Comparison of ENCODE assay signal across 8 mouse cellular contexts in the genomic region with DNA sequence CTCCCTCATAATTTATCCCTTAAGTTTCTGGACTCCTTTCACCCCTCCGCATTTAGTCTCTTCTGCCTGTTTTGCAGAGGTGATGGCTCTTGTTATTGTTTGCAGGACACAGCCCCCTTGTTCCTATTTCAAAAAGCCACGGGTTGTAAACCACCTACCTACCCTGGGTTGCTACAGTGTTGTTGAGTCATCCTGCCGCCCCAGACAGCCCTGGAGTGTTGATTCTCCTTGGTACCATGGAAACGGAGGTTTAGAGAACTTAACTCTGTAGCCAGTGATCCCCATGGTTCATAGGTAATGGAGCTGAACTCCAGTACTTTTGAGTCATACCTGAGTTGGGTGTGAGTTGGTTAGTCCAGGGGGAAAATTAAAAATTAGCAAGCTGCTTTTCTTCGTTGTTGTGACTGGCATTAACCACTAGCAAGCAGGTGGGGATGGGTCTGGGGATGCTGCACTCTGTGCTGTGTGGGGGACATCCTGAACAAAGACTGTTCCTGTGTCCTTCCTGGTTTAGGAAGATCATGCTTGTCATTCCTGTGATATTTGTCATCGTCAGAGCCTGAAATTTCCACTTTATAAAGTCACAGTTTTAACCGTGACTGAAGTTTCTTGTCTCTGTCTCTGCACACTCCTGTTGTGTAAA. TPM values are rescaled to one million over a fixed set of nuclear protein-coding genes. Genes with fewer than 3 reads are reported as not detected.
DNase-seq lines count a peak whose midpoint lies in the region; ATAC-seq and TF ChIP-seq lines count a peak whose summit lies in the region.

No protein-coding gene starts in this region.

- 27% methylated on average over 7 of the region's 7 CpGs for WGBS in lung, embryonic 14.5 days
- WGBS in hindbrain, embryonic 14.5 days = 18% methylated on average over 7 of the region's 7 CpGs
- WGBS in liver, embryonic 16.5 days (ENCODE audit: insufficient replicate concordance) = 29% methylated on average over 7 of the region's 7 CpGs

- ATAC-seq in lung, embryonic 14.5 days (ENCODE audit: insufficient read depth) = no peak
- ATAC-seq in activated CD4-positive, CD25-positive, alpha-beta regulatory T cell, adult 4 months = peak; percentile 16
- no peak for ATAC-seq in hindbrain, embryonic 14.5 days (ENCODE audit: low FRiP score)
- no peak for ATAC-seq in liver, embryonic 16.5 days (ENCODE audit: low read depth)
- ATAC-seq in erythroid progenitor cell, adult 5-6 weeks (replicated peaks; ENCODE audit: low FRiP score, poor library complexity, severe bottlenecking) = no peak

- TF ChIP-seq CTCF in lung, embryonic 14.5 days (IDR thresholded peaks at IDR 0.05; ENCODE audit: low read depth) = no peak

- no peaks in the 10 kb centered on the region for H3K27me3 ChIP-seq in lung, embryonic 14.5 days (ENCODE audit: insufficient read depth, low read length)
- no peaks in the 10 kb centered on the region for H3K27me3 ChIP-seq in hindbrain, embryonic 14.5 days (ENCODE audit: control insufficient read depth, insufficient read depth, low read length)
- no peaks in the 10 kb centered on the region; the same call in 1 of the 2 replicates for H3K27me3 ChIP-seq in liver, embryonic 16.5 days (ENCODE audit: control insufficient read depth, insufficient read depth, low read depth, low read length)
- H3K27me3 ChIP-seq in splenic B cell, adult 2 months (ENCODE audit: control insufficient read depth, insufficient read depth, low read length, poor library complexity, severe bottlenecking) = no peaks in the 10 kb centered on the region

- peak overlapping the region; percentile 25; the same call in 1 of the 2 replicates for H3K9ac ChIP-seq in lung, embryonic 14.5 days
- peak overlapping the region; percentile 100 for H3K9ac ChIP-seq in hindbrain, embryonic 14.5 days
- no peak overlapping the region for H3K9ac ChIP-seq in liver, embryonic 16.5 days (ENCODE audit: low read depth, low read length)

- DNase-seq in lung, embryonic 14.5 days = no peak
- DNase-seq in lung, postnatal 14 days = no peak
- DNase-seq in hindbrain, embryonic 14.5 days (ENCODE audit: low spot score) = no peak
- DNase-seq in splenic B cell, adult 2 months (ENCODE audit: low read depth, low spot score) = peak; percentile 62
- no peak for DNase-seq in urinary bladder, postnatal 36 days (ENCODE audit: low spot score in 2 of 2)

- no peaks in the 10 kb centered on the region for H3K9me3 ChIP-seq in lung, embryonic 14.5 days (ENCODE audit: low read depth, low read length)
- no peaks in the 10 kb centered on the region for H3K9me3 ChIP-seq in hindbrain, embryonic 14.5 days (ENCODE audit: control insufficient read depth, low read length)
- no peaks in the 10 kb centered on the region for H3K9me3 ChIP-seq in liver, embryonic 16.5 days (replicated peaks; ENCODE audit: control insufficient read depth, low read length)

- H3K4me2 ChIP-seq in lung, embryonic 14.5 days = peak overlapping the region; percentile 67
- peak overlapping the region; percentile 66 for H3K4me2 ChIP-seq in hindbrain, embryonic 14.5 days (replicated peaks)
- peak overlapping the region; percentile 84 for H3K4me2 ChIP-seq in liver, embryonic 16.5 days (ENCODE audit: low read depth, low read length)

- H3K36me3 ChIP-seq in lung, embryonic 14.5 days (ENCODE audit: insufficient read depth) = no peaks in the 10 kb centered on the region
- H3K36me3 ChIP-seq in hindbrain, embryonic 14.5 days (replicated peaks; ENCODE audit: control insufficient read depth, insufficient read depth) = no peaks in the 10 kb centered on the region
- H3K36me3 ChIP-seq in liver, embryonic 16.5 days (ENCODE audit: control insufficient read depth, insufficient read depth) = no peaks in the 10 kb centered on the region
- H3K36me3 ChIP-seq in splenic B cell, adult 2 months (ENCODE audit: control insufficient read depth, insufficient read depth, low read length, poor library complexity, severe bottlenecking) = no peaks in the 10 kb centered on the region

- H3K27ac ChIP-seq in lung, embryonic 14.5 days (ENCODE audit: low read depth) = no peak overlapping the region
- H3K27ac ChIP-seq in hindbrain, embryonic 14.5 days = no peak overlapping the region
- H3K27ac ChIP-seq in liver, embryonic 16.5 days (ENCODE audit: low read length) = no peak overlapping the region

- peak overlapping the region; percentile 92 for H3K4me3 ChIP-seq in lung, embryonic 14.5 days (ENCODE audit: low read depth, low read length)
- H3K4me3 ChIP-seq in hindbrain, embryonic 14.5 days (replicated peaks; ENCODE audit: low read length) = peak overlapping the region; percentile 91
- H3K4me3 ChIP-seq in liver, embryonic 16.5 days (ENCODE audit: low read depth, low read length) = no peak overlapping the region

- peaks cover 36% of the 10 kb centered on the region for H3K4me1 ChIP-seq in lung, embryonic 14.5 days (ENCODE audit: insufficient read depth)
- H3K4me1 ChIP-seq in hindbrain, embryonic 14.5 days (replicated peaks; ENCODE audit: control insufficient read depth, insufficient read depth, low read length) = peaks cover 54% of the 10 kb centered on the region
- peaks cover 21% of the 10 kb centered on the region for H3K4me1 ChIP-seq in liver, embryonic 16.5 days (ENCODE audit: control insufficient read depth, low read depth, low read length)

RNA-seq across cellular contexts. Expression of a gene that starts 1.8 kb away (rescaled TPM):
- polyA plus RNA-seq in lung, embryonic 14.5 days (2014; fragmentation: Nextera tagmentation; extraction: Ambion mirVana) = 31.7 and 33.2 TPM in 2 replicates
- 10 to 100 TPM; 20.3 to 21.1 TPM for polyA plus RNA-seq in activated CD4-positive, CD25-positive, alpha-beta regulatory T cell, adult 4 months (2017; shearing (Covaris generic))
- 32.4 and 32.8 TPM in 2 replicates for polyA plus RNA-seq in hindbrain, embryonic 14.5 days (2014; fragmentation: Nextera tagmentation; extraction: Ambion mirVana)
- polyA plus RNA-seq in liver, embryonic 16.5 days (2015; fragmentation: Nextera tagmentation; extraction: Ambion mirVana) = 9.0 and 10.0 TPM in 2 replicates
- 9.7 and 23.9 TPM in 2 replicates for total RNA-seq in erythroid progenitor cell, adult 5-6 weeks (2015; ENCODE audit: low replicate concordance)
- total RNA-seq in erythroid progenitor cell, adult 5-6 weeks (2017; ENCODE audit: low replicate concordance) = 5.0 and 7.9 TPM in 2 replicates

RNA-seq across cellular contexts. Expression of a gene that starts 2.6 kb away (rescaled TPM):
- 34.8 and 34.9 TPM in 2 replicates for polyA plus RNA-seq in lung, embryonic 14.5 days (2014; fragmentation: Nextera tagmentation; extraction: Ambion mirVana)
- polyA plus RNA-seq in activated CD4-positive, CD25-positive, alpha-beta regulatory T cell, adult 4 months (2017; shearing (Covaris generic)) = 10 to 100 TPM; 35.2 to 44.7 TPM
- 41.7 and 59.5 TPM in 2 replicates for polyA plus RNA-seq in hindbrain, embryonic 14.5 days (2014; fragmentation: Nextera tagmentation; extraction: Ambion mirVana)
- 9.8 and 10.9 TPM in 2 replicates for polyA plus RNA-seq in liver, embryonic 16.5 days (2015; fragmentation: Nextera tagmentation; extraction: Ambion mirVana)
- total RNA-seq in erythroid progenitor cell, adult 5-6 weeks (2015; ENCODE audit: low replicate concordance) = 33.5 and 37.1 TPM in 2 replicates
- total RNA-seq in erythroid progenitor cell, adult 5-6 weeks (2017; ENCODE audit: low replicate concordance) = 19.8 and 26.1 TPM in 2 replicates
